Mouse (Mus musculus) thymus, adult 2 months (tissue): ENCODE results near the gene Gm17409.

Source experiments
- CTCF ChIP-seq: fragments of 200-500 bp; IDR thresholded peaks from 2 replicates; pipeline ENCODE4 v1.5.1; 2012; ENCODE audit warnings: mild to moderate bottlenecking, control low read depth, low read length, moderate library complexity, borderline replicate concordance; ENCODE audit not compliant: control insufficient read depth, poor library complexity, insufficient read depth; ENCODE audit errors: extremely low read depth
- POLR2A ChIP-seq: fragments of 200-500 bp; IDR thresholded peaks from 2 replicates; pipeline ENCODE4 v1.6.1; 2012; ENCODE audit warnings: mild to moderate bottlenecking, low read length, control low read depth, moderate library complexity; ENCODE audit not compliant: control insufficient read depth, poor library complexity, insufficient read depth; ENCODE audit errors: extremely low read depth

DNA sequence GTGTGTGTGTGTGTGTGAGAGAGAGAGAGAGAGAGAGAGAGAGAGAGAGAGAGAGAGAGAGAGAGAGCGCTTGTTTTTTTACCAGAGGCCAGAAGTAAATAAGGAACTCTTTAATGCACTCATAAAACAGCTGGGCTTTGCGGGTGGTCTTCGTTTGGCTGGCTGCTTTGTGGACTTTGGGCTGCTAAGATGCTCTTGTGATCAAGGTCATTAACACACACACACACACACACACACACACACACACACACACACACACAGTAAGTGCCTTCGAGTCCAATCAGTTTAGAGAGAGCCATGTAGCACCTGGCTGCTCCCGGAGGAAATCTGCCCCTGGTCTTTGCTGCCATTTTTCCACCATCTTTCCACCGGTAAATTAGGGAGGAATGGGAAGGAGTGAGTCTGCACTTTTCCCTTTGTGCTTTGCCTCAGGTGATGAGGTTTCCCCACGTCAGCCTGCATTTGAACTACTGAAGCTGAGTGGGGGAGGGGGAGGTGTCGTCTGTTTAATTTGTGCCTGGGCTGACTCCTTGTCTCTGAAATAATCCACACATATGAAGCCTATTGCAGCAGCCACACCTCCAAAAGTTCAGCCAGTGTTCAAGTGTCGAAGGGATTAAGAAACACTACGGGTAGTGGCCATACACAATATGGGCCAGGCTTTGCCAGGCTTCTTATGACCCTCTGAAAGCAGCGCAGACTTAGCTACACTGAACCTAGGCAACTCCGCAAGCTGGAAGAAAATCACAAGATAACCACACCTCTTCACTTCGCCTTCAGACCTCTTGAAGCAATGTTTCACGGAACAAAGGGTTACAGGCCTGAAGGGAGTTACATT lies 16.7 kb downstream of the Gm17409 start:
- TF ChIP-seq CTCF (no peak), POLR2A (no peak)
